In the genomic region with DNA sequence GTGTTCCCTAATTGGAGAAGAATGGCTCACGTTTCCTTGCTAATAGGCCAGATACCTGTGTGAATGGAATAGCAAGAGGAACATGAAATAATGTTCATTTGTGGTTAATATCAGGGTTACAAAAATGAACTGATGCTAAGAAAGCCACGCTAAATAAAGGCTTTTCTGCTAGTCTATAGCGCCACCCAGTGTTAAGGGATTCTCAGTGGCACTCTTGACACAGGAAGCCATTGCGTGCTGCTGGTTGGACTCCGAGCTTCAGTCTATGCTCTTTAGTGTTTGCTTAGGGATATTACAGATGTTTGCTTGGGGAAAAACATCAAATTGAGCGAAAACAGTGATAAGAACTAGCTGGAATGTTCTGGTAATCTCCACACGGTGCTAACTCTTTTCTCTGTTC, we compare ENCODE assay signal across 8 mouse cellular contexts.
DNase-seq lines count a peak whose midpoint lies in the region; ATAC-seq and TF ChIP-seq lines count a peak whose summit lies in the region.

No protein-coding gene starts in this region.

- TF ChIP-seq EP300 in liver, postnatal 0 days (IDR thresholded peaks at IDR 0.05; ENCODE audit: low read depth), result no peak

- TF ChIP-seq CTCF in liver, postnatal 0 days (IDR thresholded peaks at IDR 0.05; ENCODE audit: low read depth), result peak; percentile 72

- WGBS in liver, postnatal 0 days (ENCODE audit: insufficient replicate concordance), result 5% methylated on average over 7 of the region's 7 CpGs

- no peaks in the 10 kb centered on the region for H3K4me1 ChIP-seq in liver, postnatal 0 days (ENCODE audit: insufficient read depth)

- H3K36me3 ChIP-seq in liver, postnatal 0 days (replicated peaks; ENCODE audit: insufficient read depth, low read length), result no peaks in the 10 kb centered on the region

- H3K4me3 ChIP-seq in liver, postnatal 0 days (ENCODE audit: low read depth, low read length), result no peak overlapping the region

- no peaks in the 10 kb centered on the region for H3K27me3 ChIP-seq in liver, postnatal 0 days (ENCODE audit: insufficient read depth, low read length)

- H3K9ac ChIP-seq in liver, postnatal 0 days (replicated peaks), result no peak overlapping the region

- no peaks in the 10 kb centered on the region for H3K9me3 ChIP-seq in liver, postnatal 0 days (ENCODE audit: low read length)

- no peak for ATAC-seq in liver, postnatal 0 days
- ATAC-seq in CD4-positive, CD25-positive, alpha-beta regulatory T cell, adult 4 months, result no peak

- no peak overlapping the region for H3K27ac ChIP-seq in liver, postnatal 0 days (ENCODE audit: low read depth)

- DNase-seq in ovary, postnatal 14 days (ENCODE audit: low spot score), result peak; percentile 61
- DNase-seq in ovary, postnatal 36 days (ENCODE audit: low spot score), result no peak
- DNase-seq in cerebellum, postnatal 25 days, result peak; percentile 30 to 70
- peak; percentile 31 for DNase-seq in gastrocnemius, postnatal 10 days
- DNase-seq in kidney, postnatal 10 days, result peak; percentile 73
- peak; percentile 19 for DNase-seq in liver, postnatal 0 days
- peak; percentile 60 for DNase-seq in right cerebral cortex, postnatal 14 days

- no peak overlapping the region for H3K4me2 ChIP-seq in liver, postnatal 0 days (ENCODE audit: low read depth, low read length)
